Mouse (Mus musculus) CH12.LX (cell line): ENCODE results near the gene Ppl.

Experiments
- POLR2A ChIP-seq: IDR thresholded peaks from 2 replicates; pipeline ENCODE4 v1.6.1; 2011; ENCODE audit warnings: low read depth, mild to moderate bottlenecking, improper control_type of control experiment, low read length
- RAD21 ChIP-seq: IDR thresholded peaks from 2 replicates; pipeline ENCODE4 v1.6.1; 2011; ENCODE audit warnings: low read depth, mild to moderate bottlenecking, low read length, improper control_type of control experiment, moderate library complexity
- SMC3 ChIP-seq: IDR thresholded peaks from 2 replicates; pipeline ENCODE4 v1.6.1; 2011; ENCODE audit warnings: low read depth, low read length, improper control_type of control experiment
- ZC3H11A ChIP-seq: IDR thresholded peaks from 2 replicates; pipeline ENCODE4 v1.6.1; 2012; ENCODE audit warnings: low read depth, mild to moderate bottlenecking, inconsistent platforms, low read length, improper control_type of control experiment

GRCm38 (mm10) chr16:5147037-5147385 lies 14.8 kb upstream of the Ppl start, which contains the start of gene Sec14l5:
- no peak for TF ChIP-seq RAD21
- TF ChIP-seq SMC3, result no peak
- TF ChIP-seq ZC3H11A, result no peak
- TF ChIP-seq POLR2A, result no peak
